Mouse (Mus musculus): ENCODE results near the gene Pgap3.
A peak's percentile ranks its signal among the peaks of the same experiment; 100 is the strongest.

Gene Pgap3

DNA sequence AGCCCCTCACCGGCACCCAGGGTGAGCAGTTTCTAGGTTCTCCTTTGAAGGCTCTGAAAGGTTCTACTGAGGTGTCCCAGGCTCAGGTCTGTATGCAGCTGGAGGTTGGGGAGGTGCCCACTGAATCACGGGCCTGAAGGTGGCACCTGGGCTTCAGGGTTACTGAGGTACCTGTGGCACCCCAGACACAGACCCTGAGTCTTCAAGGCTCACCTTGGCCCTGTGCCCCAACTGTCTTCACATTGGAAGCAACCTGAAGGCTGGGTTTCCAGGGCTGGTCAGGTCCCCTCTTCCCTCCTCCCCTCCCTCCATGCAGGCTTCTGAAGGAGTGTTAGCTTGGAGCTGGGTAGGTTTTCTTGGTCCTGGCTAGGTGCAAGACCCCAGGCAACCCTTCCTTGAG is 18.6 kb downstream of the Pgap3 start:
- DNase-seq (ENCODE audit: low read depth): no peak

- DNase-seq (ENCODE audit: low read depth): no peak
Measured at GRCm38 (mm10) chr11:98380106-98380505, 20.2 kb downstream of the Pgap3 start.

- DNase-seq (ENCODE audit: low read depth): no peak
Measured at GRCm38 (mm10) chr11:98379379-98379778, 20.9 kb downstream of the Pgap3 start.

DNA sequence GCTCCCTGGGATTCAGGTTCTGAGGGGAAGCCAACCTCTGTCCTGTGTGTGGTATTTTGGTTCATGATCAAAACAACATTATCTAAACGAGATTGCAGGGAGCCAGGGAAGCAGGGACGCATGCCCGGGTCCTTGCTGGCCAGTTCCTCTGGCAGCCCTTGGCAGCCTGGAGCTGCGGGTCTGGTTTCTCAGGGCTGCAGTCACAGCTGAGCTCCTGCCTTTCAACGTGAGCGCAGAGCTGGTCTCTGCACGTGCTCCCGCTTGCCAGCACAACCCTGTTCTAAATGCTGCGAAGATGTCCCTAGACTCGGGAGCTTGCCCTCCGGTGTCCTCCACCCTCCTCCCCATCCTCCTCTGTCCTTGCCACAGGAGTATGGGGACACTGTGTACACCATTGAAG is 22.5 kb downstream of the Pgap3 start:
- DNase-seq (ENCODE audit: low read depth): no peak

DNA sequence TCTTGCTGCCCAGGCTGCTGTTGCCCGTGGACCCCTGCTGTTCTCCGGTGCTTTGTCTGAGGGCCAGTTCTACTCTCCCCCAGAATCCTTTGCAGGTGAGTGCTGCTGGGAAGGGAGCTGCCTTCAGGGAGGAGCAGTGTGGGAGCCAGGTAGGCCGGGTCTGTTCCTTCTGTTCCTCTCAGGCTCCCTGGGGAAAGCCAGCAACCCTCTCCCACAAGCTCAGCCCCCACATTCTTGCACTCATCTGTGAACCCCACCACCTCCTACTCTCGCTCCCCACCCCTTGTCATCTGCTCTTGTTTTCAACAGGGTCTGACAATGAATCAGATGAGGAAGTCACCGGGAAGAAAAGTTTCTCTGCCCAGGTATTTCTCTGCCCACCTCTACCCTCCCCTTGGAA is 23.5 kb downstream of the Pgap3 start:
- no peak for DNase-seq (ENCODE audit: low read depth)

GRCm38 (mm10) chr11:98374266-98374665 is 26.0 kb downstream of the Pgap3 start:
- no peak for DNase-seq (ENCODE audit: low read depth)

- no peak for DNase-seq (ENCODE audit: low read depth)
Measured at GRCm38 (mm10) chr11:98373244-98373643, 27.0 kb downstream of the Pgap3 start.

DNA sequence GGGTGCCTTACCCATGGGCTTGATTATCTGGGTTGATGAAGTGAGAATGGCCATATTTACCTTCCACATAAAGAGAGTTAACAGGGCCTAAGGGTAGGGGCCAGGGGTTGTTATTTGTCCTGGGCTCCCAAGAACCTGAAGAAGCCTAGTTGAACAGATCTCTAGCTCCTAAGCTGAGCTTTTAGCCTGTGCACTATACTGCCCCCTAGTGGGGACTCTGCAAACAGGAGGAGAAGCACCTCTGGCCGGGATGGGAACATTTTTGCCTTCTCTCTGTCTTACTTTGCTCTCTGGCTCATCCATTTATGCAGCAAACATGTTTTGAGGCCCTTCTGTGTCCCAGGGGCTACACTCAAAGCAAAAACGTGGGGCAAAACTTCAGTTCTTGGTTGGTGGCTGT is 27.9 kb downstream of the Pgap3 start:
- peak; percentile 73 for DNase-seq (ENCODE audit: low read depth)

GRCm38 (mm10) chr11:98371556-98372240 is 28.6 kb downstream of the Pgap3 start:
- DNase-seq (ENCODE audit: low read depth): no peak

DNA sequence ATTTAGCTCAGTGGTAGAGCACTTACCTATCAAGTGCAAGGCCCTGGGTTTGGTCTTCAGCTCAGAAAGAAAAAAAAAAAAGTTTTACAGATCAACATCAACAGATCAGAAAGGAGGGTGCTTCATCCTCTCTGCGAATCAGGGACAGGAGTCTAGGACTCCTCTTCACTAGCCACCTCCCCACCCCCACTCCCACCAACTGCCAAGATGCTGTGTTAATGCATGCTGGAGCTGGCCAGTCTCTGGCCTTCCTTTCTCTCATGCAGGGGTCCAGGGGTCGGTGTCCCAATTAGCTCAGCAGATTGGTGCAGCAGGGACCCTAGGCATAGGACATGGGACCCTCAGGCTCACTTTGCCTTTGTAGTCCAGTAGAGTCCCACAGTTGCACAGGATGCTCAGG is 29.7 kb downstream of the Pgap3 start:
- no peak for DNase-seq (ENCODE audit: low read depth)

- no peak for DNase-seq (ENCODE audit: low read depth)
Measured at GRCm38 (mm10) chr11:98369337-98369736, 31.0 kb downstream of the Pgap3 start.

DNA sequence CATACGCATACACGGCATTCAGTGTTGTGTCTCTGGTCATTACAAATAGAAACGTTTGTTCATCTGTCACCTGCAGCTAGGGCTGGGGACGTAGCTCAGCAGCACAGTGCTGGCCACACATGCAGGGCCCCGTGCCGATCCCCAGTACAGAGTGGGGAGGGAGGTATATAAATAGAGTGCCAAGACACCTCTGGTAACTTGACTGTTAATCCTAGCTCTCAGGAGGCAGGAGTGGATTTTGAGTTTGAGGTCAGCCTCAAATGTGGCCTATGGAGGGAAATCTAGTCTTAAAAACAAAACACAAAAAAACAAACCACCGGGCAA is 32.5 kb downstream of the Pgap3 start:
- no peak for DNase-seq (ENCODE audit: low read depth)

GRCm38 (mm10) chr11:98367171-98367862 is 33.0 kb downstream of the Pgap3 start:
- no peak for DNase-seq (ENCODE audit: low read depth)

GRCm38 (mm10) chr11:98366290-98366689 is 34.0 kb downstream of the Pgap3 start:
- DNase-seq (ENCODE audit: low read depth): peak; percentile 34

DNA sequence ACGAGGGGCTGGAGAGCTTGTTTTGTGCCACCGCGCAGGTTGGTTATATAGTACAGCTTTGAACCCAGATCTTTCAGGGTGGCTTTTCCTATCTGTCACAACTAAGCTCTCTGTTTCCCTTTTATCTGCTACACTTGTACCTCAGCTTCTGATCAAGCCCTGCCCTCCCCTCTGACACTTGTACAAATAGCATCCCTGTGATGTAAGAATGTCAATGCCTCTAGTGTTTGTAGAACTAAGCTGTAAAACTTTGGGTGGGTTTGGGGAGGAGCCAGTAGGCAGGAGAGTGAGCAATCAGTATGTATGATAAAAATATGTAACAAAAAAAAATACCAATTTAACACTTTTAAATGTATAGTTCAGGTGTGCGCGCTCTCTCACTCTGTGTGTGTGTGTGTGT is 35.9 kb downstream of the Pgap3 start:
- DNase-seq (ENCODE audit: low read depth): no peak

DNA sequence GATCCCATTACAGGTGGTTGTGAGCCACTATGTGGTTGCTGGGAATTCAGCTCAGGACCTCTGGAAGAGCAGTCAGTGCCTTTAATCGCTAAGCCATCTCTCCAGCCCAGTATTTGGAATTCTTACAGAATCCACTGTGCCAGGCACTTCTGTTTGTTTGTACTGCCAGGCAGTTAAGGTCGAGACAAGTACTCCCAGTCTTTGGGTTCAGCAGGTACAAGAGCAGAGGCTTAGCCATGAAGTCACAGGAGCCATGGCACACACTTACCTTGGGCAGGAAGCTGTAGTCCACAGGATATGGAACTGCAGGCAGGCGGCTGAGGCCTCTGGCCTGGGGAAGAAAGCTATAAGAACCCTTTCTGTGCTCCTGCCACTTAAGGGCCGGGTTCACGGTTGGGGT is 36.5 kb downstream of the Pgap3 start:
- no peak for DNase-seq (ENCODE audit: low read depth)

DNA sequence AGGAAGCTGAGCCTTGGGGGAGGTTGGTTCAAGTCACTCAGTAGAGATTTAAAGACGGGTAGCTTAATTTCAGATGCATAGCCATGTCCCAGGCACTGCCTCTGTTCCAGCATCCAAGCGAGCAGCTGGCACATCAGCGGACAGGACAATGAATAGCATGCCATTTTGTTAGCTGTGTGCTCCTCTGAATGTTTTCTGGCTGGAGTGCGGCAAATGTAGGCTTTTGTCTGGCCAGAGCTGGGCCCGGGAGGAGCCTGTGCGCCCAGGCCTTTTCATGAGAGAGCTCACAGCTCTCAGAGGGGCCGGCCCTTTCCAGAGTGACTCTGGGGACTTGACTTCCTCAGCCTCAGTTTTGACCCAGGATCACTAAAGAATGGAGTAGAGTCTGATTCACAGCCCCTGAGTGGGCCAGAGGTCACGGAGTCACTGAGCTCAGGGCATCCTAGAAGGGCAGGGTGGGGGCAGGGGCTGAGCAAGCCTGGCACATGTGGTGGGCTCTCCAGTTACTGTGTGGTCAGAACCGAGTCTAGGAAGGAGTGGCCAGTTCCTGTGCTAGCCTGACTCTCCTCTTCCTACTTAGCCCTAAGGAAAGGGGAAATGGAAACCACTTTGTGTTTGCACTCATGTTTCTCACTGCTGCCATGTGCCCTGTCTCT is 39.3 kb downstream of the Pgap3 start:
- peak; percentile 76 for DNase-seq (ENCODE audit: low read depth)

DNA sequence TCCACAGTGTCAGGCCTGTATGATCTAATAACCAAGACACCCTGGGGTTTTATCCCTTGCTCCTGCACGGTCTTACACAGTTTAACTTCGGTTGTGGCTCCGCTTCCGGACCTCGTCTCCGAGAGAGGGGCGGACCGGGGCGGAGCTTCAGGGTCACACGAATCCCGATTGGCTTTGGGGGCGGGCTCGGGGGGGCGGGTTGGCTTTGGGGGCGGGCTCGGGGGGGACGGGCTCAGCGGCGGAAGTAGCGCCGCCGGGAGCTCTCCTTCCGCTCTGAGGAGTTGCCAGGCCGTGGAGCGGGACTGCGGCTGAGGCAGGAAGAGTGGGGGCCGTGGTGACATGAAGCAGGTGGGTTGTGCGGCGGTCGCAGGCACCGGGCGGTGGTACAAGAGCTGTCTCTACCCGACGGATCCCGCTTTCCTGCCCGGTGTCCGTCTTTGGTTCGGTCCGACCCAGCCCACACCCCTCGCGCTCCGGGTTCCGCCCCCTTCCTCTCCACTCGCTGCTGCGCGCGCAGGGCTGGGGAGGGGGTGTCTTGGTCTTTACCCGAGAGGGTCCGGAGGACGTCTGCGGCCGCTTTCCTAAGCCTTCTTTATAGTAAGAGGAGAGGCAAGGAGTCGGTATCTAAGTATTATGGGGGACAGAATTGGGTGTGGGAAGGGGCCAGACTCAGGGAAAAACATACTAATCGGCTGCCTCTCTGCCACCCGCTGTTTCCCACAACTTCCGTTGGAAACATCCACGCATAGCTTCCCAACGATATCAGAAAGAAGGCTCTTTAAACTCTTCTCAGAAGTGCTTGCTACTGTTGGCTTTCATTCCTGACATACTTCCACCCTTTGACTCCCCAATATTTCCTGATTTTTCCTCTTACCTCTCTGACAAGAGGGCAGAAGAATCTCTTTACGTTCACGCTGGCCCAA is 41.9 kb downstream of the Pgap3 start, which contains the start of gene Stard3:
Gene Stard3 (plus strand): TSS at position 208 of the 923 bp plus-strand sequence.
- peak; percentile 95 for DNase-seq (ENCODE audit: low read depth)

DNA sequence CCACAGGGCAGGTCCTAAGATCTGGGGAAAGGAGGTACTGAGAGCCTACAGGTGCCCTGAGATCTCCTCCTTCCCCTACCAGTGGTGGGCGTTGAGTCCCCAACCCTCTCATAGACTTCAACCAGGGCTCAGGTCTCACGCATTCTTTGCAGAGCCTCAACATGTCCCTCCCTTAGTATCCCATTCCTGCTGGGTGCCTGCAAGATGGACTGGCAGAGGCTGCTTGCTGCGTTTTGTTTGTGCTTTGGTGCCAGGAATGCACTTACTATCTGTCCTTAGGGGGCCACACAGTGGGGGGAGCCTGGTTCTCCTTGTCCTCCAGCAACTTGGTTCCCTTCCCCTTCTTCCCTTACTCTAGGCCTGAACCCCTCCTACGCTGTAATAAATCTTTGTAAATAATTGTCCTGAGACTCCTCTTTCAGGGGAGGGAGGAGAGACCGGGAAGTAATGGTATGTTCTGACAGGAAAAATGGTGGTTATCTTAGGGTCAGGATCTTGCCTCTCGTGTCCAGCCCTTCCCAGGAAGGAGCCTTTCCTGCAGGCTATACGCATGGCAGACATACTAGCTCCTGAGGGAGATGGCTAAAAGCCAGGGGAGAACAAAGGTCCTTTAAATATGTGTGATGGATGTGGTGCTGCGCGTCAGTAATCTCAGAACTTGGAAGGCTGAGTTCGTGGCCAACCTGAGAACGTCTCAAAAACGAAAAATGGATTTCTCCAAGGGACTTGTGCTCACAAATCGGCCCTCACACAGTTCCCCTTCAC is 42.7 kb downstream of the Pgap3 start:
- DNase-seq (ENCODE audit: low read depth): no peak

GRCm38 (mm10) chr11:98356625-98357394 is 43.5 kb downstream of the Pgap3 start:
- no peak for DNase-seq (ENCODE audit: low read depth)

All from 416B (cell line).